Mouse (Mus musculus) brain, embryonic 18.5 days (tissue): ENCODE data around the gene Elp5.
A peak's percentile ranks its signal among the peaks of the same experiment; 100 is the strongest.

Experiments
- DNase-seq: peaks from one replicate; pipeline ENCODE4 v3.0.0-alpha.2; 2012; ENCODE audit warnings: low read depth, low spot score

Elp5 gene

DNA sequence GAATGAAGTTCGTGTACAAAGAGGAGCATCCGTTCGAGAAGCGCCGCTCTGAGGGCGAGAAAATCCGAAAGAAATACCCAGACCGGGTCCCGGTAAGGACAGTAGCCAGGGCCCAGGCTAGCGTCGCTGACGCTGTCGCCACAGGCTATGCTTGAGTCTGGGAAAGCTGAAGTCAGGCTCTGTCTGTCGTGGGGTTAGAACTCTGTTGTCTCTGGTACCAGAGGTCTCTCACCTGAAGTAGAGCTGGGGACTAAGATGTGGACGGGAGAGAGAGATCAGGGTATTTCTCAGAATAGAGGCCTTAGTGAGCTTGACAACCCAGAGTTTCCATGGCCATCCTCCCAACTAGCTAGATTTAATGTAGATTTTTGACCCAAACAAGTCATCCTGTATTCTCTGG, 9.4 kb upstream of the Elp5 start:
- no peak for DNase-seq

DNA sequence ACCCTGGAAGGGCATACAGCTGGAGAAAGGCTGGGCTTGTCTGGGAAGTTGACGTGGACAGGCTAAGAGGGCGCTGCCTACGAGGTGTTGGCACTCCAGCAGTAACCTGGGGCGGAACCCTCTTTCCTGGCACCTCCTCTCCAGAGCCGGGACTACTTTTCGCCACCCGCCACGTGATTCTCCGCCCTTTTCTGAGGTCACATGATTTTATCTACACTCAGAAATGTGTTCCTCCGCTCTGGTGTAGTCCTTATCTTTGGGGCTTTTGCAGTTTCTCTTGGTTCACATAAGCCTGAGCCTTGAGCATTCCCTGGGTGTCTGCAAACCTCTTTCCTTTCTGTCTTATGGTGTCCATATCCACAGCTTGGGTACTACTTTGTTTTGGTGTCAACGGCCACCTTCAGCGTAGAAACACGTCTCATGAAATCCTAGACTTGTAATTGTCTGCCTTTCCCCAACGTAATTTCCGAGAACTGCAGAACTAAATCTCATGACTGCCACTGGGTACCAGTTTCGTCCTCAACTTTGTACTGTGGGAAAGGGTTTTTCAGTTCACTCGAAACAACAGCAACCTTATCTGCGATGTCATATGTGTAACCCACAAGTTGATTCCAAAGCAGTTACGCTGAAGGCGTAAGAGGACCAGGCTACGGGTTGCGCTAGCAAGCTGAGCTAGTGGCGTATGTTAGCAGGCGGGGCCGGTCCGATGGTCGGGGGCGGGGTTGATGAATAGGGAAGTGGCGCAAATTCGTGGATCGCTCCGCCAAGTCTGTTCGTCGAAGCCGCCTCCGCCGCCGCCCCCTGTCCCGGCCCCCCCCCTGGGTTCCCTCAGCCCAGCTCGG, 8.8 kb upstream of the Elp5 start, which contains the start of gene Gabarap:
TSS of gene Gabarap (plus strand) at position 294 of the 842 bp plus-strand sequence.
- peak; percentile 93 for DNase-seq

DNA sequence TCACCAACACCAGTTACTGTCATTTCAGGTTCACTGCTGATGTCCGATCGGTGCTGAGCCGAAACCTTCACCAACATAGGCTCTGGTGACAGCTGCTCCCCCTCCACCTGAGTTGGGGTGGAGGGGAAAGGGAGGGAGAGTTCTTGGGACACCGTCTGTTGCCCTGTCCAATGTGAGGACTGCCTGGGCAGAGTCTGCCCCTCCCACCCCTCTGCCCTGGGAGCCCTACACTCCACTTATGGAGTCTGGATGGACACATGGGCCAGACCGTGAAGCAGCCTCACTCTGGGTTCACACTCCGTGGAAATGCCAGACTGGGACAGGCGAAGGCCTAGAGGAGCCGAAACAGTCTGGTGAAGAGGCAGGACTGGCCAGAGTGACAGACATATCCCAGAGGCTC, 7.6 kb upstream of the Elp5 start:
- DNase-seq: no peak

DNA sequence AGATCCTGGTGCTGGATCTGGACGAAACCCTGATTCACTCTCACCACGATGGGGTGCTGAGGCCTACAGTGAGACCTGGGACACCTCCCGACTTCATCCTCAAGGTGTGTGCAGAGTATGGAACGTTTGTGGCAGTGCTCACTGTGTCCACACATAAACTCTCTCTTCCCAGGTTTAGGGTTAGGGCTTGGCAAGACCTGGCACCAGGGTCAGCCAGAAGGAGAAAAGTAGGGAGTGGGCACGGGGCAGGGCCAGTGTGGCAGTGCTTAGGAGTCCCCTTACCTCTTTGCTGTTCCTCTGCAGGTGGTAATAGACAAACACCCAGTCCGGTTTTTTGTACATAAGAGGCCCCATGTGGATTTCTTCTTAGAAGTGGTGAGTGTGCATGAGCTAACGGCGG, 2.1 kb upstream of the Elp5 start:
- DNase-seq: no peak

DNA sequence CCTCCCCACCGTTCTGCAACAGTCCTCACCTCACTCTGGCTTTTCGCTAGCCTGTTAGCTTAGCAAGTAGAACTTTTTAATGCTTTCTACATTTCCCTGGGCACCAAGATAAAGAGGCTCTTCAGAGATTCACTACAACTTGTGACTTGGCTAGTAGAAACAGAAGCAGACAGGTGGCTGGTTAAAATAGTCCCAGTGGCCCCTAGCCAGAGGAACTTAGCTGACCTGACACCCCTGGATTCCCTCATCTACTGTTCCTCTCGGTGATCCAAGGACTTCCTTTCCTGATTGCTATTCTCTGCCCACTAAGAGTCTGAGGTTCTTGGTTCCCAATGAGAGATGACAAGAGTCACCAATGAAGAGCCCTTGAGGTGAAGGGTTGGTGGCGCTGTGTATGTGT, 1.1 kb upstream of the Elp5 start:
- no peak for DNase-seq

DNA sequence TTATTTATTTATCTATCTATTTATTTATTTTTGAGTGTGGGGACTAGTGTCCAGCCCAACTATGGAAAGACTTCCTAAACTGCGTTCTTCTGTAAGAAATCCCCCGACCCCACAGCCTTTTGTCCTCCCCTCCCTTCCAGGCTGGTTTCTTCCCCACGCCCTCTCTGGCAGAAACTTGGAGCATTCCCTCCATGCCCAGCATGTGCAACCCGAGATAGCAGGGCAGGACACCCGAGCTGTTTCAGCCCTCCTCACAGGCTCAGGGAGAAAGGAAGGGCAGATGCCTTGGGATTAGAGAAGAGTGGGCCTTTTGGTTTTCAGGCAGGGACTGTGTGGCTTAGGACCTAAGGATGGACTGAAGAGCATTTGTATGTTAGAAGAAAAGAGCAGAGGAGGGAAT, 560 bp upstream of the Elp5 start:
- no peak for DNase-seq

DNA sequence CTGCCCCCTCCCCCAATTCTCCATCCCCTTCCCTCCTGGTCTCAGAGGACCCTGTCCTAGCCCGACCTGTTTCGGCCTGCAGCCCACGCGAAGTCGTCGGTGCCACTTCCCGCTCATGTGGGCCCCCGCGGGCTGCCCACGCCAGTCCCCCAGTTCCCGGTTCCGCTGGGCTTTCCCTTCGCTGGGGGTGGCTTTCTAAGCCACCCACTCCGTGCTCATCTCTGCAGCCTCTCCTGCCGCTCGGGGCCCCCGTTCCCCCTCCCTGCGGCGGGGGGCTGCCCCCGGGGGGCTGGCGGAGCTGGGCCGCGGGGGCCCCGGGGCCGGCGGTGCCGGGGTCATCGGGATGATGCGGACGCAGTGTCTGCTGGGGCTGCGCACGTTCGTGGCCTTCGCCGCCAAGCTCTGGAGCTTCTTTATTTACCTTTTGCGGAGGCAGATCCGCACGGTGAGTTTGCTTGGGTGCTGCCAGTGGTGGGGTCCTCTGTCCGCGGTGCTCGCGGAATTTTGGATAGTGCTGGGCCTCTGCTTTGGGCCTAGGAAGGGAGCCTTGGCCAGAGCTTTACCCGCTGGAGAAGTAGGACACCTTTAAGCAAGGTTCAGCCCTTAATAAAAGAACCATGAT, 1.1 kb downstream of the Elp5 start, which contains the start of gene Ctdnep1:
TSS of gene Ctdnep1 (plus strand) at position 16 of the 622 bp plus-strand sequence.
- DNase-seq: no peak

DNA sequence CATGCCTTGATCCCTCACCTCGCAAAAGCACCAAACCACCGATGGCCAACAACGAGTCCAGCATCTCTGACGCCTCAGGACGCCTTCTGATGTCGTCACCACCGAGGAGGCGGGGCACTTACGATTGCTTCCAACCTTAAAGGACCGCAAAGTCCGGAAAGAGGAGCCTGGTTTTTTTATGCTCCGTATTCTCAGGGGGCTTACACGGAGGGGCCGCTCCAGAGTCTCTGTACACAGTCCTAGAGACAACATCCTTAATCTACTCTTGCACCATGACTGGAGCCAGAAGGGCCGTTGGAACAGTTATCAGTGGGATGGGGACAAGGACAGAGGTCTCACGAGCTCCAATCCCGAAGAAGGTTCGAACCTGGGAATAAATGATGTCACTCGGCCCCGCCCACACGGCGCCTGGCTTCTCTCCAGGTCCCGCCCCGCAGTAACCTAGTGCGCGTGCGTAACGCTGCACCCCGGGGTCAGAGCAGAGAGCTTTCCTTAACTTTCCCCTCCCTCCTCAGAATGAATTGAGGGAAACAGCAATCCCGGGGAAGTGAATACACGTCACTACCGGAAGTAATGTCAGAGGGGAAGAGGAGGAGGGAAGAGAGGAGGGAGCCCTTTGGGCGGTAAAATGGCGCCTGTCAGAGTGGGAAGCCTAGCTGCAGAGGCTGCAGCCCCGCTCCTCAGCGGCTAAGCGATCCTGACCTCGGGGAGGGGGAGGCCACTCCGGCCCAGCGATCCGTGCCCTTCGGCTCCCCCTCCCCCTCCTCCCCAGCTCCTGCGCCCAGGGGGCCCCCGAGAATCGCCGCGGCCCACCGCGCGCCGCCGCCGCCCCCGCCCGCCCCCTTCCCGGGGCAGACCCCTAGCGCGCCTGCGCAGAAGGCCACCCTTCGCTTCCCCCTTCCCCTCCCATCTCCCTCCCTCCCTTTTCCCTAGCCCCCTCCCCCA, 1.8 kb downstream of the Elp5 start:
- peak; percentile 99 for DNase-seq

DNA sequence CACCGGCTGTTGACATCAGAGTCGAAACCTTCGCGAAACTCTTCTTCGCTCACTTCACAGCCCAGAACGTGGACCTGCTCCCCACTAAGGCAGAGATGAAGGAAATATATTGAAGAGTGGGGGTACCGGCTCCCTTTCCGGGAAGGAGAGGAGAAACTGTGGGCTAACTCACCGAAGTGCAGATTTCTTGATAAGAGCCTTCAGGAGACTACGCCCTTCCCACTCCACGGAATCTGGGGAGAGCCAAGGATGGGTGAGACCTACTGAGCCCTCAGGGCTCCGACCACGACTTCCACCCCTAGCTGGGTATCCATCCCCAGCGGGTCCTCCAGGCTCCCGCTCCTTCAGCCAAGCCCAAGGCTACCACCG, 2.5 kb downstream of the Elp5 start:
- DNase-seq: no peak

DNA sequence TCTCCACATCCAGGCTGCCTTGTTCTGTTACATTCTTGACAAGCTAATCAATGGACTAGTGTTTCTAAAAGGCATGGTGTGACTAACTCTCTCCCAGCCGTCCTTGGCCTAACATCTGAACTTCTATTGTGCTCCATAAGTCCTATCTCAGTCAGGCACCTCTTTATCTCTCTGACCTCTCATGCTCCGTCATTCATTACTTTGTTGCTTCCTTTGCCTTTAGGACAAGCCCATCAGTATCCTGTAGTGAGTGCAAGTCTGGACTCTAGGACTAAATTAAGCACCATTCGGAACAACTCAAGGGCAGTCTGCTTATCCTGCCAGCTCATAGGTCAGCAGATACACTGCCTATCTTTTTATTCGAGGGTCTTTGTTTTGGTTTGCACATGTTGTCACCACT, 6.0 kb downstream of the Elp5 start:
- DNase-seq: no peak

DNA sequence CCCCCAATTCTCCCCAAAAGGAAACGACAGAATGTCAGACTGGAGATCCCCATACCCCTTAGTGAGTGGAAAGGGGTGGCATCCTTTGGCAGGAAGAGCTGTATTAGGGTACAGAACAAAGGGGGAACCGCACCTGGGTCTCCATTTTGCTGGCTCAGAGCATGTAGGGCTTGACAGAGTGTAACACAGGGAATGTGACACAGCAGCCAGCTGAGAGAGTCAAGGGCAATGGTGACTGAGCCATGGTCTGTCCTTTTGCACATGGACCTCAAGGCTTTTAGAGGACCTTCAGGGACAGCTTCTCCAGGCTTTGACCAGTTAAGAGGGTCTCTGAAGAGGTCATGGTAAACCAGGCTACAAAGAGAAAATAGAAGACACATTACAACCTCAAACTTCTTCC, 7.4 kb downstream of the Elp5 start:
- no peak for DNase-seq

DNA sequence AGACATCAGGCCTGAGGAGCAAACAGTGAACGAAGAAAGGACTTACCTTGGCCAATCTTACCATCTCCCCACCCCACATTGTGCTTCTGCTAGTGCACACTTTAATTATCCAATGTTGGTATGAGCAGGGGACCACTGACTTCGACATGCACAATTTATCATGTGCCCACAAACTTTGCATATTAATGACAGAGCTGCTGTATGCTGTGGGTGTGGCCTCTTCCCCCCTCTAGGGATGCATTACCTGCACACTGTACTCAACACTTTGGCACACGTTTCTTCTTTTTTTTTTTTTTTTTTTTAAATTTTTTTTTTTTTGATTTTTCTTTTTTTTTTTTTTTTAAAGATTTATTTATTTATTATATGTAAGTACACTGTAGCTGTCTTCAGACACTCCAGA, 11.5 kb downstream of the Elp5 start:
- DNase-seq: no peak

DNA sequence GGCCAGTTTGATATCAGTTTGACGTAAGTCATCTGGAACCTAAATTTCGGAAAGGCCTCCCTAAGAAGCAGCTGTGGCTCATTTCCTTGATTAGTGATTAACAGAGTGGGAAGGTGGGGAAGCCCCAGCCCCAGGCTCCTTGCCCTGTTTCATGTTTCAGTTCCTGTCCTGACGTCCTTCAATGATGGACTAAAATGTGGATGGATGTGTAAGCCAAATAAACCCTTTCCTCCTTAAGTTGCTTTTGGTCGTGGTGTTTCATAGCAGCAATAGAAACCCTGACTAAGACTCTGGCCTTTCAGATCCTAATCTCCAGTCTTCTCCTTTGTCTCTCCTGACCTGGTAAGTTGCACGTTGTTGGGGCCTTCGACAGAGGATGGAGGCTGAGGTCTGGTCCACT, 12.1 kb downstream of the Elp5 start:
- no peak for DNase-seq

DNA sequence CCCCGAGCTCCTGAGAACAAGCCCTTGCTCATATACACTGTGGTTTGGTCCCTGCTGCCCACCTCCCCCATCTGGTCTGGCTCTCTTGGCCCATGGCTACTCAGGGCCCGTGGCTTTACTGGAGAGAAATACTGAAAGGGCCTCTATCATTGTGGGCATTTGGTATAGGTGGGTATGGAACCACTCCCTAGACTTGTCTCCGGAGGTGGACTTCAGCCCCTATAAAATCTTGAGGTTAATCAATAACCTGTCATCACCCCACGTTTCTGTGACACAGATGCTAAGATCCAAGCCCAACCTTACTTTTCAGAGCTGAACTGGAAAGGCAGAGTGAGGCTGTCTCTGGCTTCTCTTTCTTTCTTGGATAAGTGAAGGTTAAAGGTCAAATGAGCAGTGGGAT, 13.5 kb downstream of the Elp5 start:
- DNase-seq: no peak

DNA sequence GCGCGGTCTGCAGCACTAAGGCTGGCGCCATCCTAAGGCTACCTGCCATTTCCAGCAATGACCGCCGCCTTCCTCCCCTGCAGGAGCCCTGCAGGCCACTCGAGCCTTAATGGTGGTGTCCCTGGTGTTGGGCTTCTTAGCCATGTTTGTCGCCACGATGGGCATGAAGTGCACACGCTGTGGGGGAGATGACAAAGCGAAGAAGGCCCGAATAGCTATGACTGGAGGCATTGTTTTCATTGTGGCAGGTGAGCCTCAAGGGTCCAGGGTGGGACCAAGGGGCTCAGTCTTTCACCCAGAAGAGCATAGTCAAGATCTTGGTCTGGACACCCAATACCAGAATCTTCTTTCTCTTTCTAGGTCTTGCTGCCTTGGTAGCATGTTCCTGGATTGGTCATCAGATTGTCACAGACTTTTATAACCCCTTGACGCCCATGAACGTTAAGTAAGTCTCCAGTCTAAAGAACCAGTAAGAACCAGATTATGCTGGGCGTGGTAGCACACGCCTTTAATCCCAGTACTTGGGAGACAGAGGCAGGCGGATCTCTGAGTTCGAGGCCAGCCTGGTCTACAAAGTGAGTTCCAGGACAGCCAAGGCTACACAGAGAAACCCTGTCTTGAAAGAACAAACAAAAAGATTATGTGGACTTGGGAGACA, 15.3 kb downstream of the Elp5 start:
- DNase-seq: no peak

DNA sequence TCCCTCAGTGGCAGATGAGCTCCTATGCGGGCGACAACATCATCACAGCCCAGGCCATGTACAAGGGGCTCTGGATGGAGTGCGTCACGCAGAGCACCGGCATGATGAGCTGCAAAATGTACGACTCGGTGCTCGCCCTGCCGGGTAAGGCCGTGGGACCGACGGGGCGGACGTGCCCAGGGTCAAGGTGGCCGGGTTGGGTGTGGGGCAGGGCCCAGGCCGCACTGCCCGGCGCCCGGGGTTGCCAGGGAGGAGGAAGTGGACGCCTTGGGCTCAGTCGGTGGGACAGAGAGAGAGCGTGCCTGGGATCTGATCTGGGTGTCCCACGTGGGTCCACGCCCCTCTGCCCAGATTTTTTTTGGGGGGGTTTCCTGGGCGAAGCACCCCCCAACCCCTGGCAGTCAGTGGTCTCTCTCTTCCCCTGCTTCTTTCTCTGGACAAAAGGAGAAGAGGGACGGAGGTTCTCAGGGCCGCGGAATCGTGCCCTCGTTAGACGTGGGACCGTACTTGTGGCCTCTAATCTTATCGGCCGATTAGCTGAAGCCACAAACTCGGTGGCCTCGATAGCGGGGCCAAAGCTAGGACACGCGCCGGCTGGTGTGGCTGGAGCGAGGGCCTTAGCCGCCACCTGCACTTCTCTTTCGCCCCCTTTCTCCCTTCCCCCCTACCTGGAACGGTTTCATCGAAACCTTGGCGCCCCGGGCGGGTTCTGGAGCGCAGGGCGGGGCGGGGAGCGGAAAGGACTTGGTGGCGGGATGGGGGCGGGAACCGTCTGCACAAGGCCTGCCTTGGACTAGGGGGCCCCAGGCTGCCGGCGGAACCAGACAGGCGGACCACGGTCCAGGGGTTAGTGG, 16.1 kb downstream of the Elp5 start:
- DNase-seq: no peak

DNA sequence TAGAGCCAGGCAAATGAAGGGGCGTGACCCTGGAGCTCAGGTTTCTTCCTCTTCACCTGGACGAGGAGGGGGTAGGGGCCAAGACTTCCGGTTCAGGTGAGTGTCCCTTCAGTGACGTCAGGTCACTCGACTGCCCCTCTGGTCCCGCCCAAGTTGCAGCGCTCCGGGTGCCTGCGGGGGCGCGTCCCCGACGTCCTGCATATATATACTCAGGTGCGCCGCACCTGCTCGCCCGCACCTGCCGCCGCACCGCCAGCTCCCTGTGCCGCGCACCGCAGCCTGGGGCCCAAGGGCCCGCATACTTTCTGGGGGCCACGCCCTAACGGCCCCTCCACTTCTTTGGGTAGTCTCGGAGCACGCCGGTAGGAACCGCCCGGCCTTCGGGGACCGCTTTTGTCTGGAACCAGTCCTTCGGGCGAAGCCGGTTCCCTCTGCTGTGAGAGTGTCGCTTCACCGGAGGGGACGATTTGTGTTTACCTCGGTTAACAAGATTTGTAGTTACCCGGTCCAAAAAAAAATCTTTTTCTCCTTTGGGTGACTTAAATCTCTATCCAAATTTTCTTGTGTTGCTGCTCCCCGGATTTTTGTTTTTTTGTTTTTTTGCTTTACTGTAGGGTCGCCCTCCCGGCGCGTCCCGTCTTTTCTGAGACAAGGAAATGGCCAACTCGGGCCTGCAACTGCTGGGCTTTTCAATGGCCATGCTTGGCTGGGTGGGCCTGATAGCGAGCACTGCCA, 16.9 kb downstream of the Elp5 start:
- no peak for DNase-seq

DNA sequence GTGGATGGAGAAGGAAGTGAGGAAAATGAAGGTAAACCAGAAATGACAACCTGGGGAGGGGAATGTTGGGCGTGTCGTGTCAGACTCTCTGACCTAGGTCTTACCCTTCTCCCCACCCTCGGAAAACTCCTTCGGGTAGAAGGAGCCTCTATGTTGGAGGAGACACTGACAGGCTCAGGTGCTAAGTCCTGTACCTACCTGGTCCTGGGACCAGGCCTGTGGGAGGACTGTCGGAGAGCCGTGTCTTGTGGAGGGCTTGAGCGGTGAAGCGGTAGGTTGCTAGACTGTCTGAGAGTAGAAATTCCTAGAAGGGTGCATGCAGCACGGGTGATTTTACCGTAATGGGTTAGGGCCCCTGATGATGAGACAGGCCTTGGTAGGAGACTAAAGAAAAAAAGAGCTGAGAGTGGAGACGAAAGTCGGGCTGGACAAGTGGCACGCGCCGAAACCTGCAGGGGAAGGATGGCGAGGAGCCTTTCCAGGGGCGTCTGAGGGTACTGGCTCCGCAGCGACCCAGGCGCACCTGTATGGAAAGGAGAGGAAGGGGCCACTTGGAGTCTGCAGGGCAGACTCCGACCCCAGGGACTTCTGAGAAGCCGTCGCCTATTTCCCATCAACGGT, 17.6 kb downstream of the Elp5 start, which contains the start of gene Cldn7:
TSS of gene Cldn7 (plus strand) at position 130 of the 621 bp plus-strand sequence.
- no peak for DNase-seq

DNA sequence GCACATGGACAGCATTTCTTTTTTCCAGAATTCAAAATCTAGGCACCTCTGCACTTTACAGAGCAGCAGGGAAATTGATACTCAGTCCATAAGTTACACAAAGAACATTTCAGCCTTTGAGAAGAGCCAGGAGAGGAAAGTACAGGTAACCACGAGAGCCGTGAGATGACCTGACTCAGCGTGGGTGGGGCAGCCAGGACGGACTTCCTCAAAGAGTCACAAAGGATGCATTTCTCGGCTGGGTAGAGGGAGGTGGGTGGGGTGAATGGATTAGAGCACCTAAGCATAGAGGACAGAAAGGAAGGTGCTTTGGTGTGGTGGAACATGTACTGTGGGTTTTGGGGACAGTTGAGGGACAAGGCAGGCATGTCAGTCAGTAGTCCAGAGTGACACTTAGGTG, 20.5 kb downstream of the Elp5 start:
- DNase-seq: no peak
